In the genomic region with DNA sequence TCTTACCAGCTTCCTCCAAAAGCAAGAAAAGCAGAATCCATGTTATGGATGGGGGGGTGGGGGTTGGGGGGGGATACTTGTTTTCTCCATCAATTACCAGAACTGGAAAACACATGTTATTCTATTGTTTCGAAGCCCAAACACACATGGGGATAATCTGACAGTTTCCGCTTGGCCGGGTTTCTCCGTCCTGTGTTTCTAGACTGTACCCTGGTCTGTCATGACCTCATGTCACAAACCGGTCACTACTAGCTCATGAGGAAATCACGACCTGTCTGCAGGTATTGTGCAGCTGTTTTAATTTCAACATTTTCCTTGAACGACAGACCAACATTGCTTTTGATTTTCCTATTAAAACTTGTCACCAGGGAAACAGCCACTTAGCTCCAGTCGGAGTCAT, we compare ENCODE assay signal across 25 mouse cellular contexts. TPM values are rescaled to one million over a fixed set of nuclear protein-coding genes. Genes with fewer than 3 reads are reported as not detected.
DNase-seq lines count a peak whose midpoint lies in the region; ATAC-seq and TF ChIP-seq lines count a peak whose summit lies in the region.
"Had no signal": no experiment of that assay in that cellular context is flagged by ENCODE, and none has a peak within 500 bp of the region (broad histone marks: within the 10 kb centered on the region; RNA-seq: fewer than 3 reads in every experiment).

No protein-coding gene starts in this region.

- no peak overlapping the region for H3K4me3 ChIP-seq in gastrocnemius, adult 2 months
- H3K4me3 ChIP-seq in kidney, embryonic 15.5 days (replicated peaks): no peak overlapping the region
- no peak overlapping the region for H3K4me3 ChIP-seq in lung, embryonic 15.5 days
- H3K4me3 ChIP-seq: embryonic facial prominence, embryonic 12.5 days; heart, embryonic 10.5 days; midbrain, embryonic 10.5 days; midbrain, embryonic 15.5 days; neural tube, embryonic 15.5 days had no signal

- no peak for TF ChIP-seq CTCF in gastrocnemius, adult 2 months (IDR thresholded peaks at IDR 0.05)

- DNase-seq in gastrocnemius, adult 2 months: no peak
- no peak for DNase-seq in gastrocnemius, postnatal 36 days
- no peak for DNase-seq in kidney, adult 9 months
- DNase-seq in lung, postnatal 36 days: no peak
- no peak for DNase-seq in left cerebral cortex, adult 18-20 months (ENCODE audit: low spot score in 2 of 2)
- DNase-seq: adrenal gland, adult 8-10 months; cerebellum, adult 2 months; cerebellum, postnatal 25 days; embryo, embryonic 11 days; kidney, adult 18-20 months; left cerebral cortex, postnatal 4 days; lung, postnatal 10 days; right cerebral cortex, postnatal 4 days; thymus, postnatal 4 days had no signal

- H3K27me3 ChIP-seq in kidney, embryonic 15.5 days: no peaks in the 10 kb centered on the region
- no peaks in the 10 kb centered on the region for H3K27me3 ChIP-seq in lung, embryonic 15.5 days
- H3K27me3 ChIP-seq: embryonic facial prominence, embryonic 12.5 days; midbrain, embryonic 15.5 days; neural tube, embryonic 15.5 days had no signal

- peak overlapping the region; percentile 79; the same call in 1 of the 2 replicates for H3K27ac ChIP-seq in gastrocnemius, adult 2 months
- H3K27ac ChIP-seq in kidney, embryonic 15.5 days: peak overlapping the region; percentile 49
- H3K27ac ChIP-seq in lung, embryonic 15.5 days: 0 out of 2 replicates have a peak overlapping the region, but pooled peaks have one; percentile 18
- H3K27ac ChIP-seq: embryonic facial prominence, embryonic 12.5 days; heart, embryonic 10.5 days; hindbrain, embryonic 14.5 days; midbrain, embryonic 15.5 days; neural tube, embryonic 15.5 days had no signal

- H3K9ac ChIP-seq in kidney, embryonic 15.5 days: no peak overlapping the region
- no peak overlapping the region for H3K9ac ChIP-seq in lung, embryonic 15.5 days
- H3K9ac ChIP-seq: embryonic facial prominence, embryonic 12.5 days; hindbrain, embryonic 14.5 days; midbrain, embryonic 15.5 days; neural tube, embryonic 15.5 days had no signal

- 55% methylated on average over 8 of the region's 8 CpGs for WGBS in kidney, embryonic 15.5 days
- WGBS in lung, embryonic 15.5 days: 70% methylated on average over 8 of the region's 8 CpGs

- H3K9me3 ChIP-seq in kidney, embryonic 15.5 days (replicated peaks): no peaks in the 10 kb centered on the region
- H3K9me3 ChIP-seq in lung, embryonic 15.5 days: no peaks in the 10 kb centered on the region
- H3K9me3 ChIP-seq: embryonic facial prominence, embryonic 12.5 days; heart, embryonic 10.5 days; midbrain, embryonic 10.5 days; midbrain, embryonic 15.5 days; neural tube, embryonic 15.5 days had no signal

- H3K36me3 ChIP-seq in kidney, embryonic 15.5 days: peaks cover 6% of the 10 kb centered on the region
- H3K36me3 ChIP-seq in lung, embryonic 15.5 days: no peaks in the 10 kb centered on the region
- H3K36me3 ChIP-seq: embryonic facial prominence, embryonic 12.5 days; G1E; heart, embryonic 10.5 days had no signal

- no peak for ATAC-seq in kidney, embryonic 15.5 days (replicated peaks; ENCODE audit: low FRiP score)
- no peak for ATAC-seq in lung, embryonic 15.5 days (ENCODE audit: borderline replicate concordance, extremely low read depth, low FRiP score, low TSS enrichment)
- ATAC-seq: forebrain, embryonic 14.5 days; inflammation-experienced regulatory T-cells, adult 6 months; midbrain, embryonic 15.5 days had no signal

- intact Hi-C loops in gastrocnemius, adult 2 months (cut with DNase I): no loop called here
- intact Hi-C loops in gastrocnemius, postnatal 36 days (cut with DNase I): loop anchor here (5.0 kb wide), 2 partner anchors 57 to 157 kb away; no protein-coding TSS in a partner anchor

- H3K4me2 ChIP-seq in kidney, embryonic 15.5 days: no peak overlapping the region
- no peak overlapping the region for H3K4me2 ChIP-seq in lung, embryonic 15.5 days
- H3K4me2 ChIP-seq: embryonic facial prominence, embryonic 12.5 days; hindbrain, embryonic 14.5 days; midbrain, embryonic 15.5 days; neural tube, embryonic 15.5 days had no signal

- H3K4me1 ChIP-seq in kidney, embryonic 15.5 days: peaks cover 51% of the 10 kb centered on the region
- peaks cover 61% of the 10 kb centered on the region for H3K4me1 ChIP-seq in lung, embryonic 15.5 days

RNA-seq across cellular contexts. Expression of gene Tnfrsf21, which starts 58.7 kb away (rescaled TPM):
- total RNA-seq in gastrocnemius, adult 2 months (2021): 10 to 100 TPM; 15.5 to 24.0 TPM
- total RNA-seq in gastrocnemius, postnatal 36 days (2021): 10 to 100 TPM; 22.5 to 23.0 TPM
- polyA plus RNA-seq in kidney, embryonic 15.5 days (2015; fragmentation: Nextera tagmentation; extraction: Ambion mirVana): 51.9 and 53.8 TPM in 2 replicates
- polyA plus RNA-seq in lung, embryonic 15.5 days (2015; fragmentation: Nextera tagmentation; extraction: Ambion mirVana): 41.9 and 44.2 TPM in 2 replicates
- total RNA-seq in left cerebral cortex, adult 18-20 months (2021): 10 to 100 TPM; 79.0 to 82.4 TPM
- total RNA-seq: G1E had no signal
- polyA plus RNA-seq: G1E had no signal

Comparison
In these comparisons a context has a peak if more than half of its experiments do, and no peak if none do; other contexts are left out.
1. H3K27ac ChIP-seq: peak in every context shown above with its lines; median percentile 79 in gastrocnemius, adult 2 months; 49 in kidney, embryonic 15.5 days; 18 in lung, embryonic 15.5 days.